Mouse (Mus musculus): ENCODE data around the gene Aqp9.

DNA sequence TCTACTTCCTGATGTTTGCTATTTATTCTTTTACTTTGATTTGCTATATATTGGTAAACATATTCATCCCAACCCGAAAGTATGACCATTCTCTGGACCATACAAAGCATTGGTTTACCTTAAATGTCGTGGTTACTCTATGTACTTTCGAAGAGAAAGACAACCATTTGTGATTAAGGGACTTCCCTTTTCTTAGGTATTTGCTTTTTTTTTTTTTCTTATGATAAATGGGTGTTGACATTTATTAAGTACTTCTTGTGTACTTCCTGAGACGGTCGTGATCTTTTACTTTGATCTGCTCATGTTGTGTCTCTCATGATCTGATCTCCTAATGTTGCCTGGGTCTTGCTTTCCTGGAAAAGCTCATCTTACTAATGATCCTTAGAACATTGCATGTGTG is 30.3 kb upstream of the Aqp9 start:
- TF ChIP-seq CTCF (IDR thresholded peaks at IDR 0.05; ENCODE audit: insufficient read depth, low read depth, low read length), result no peak
- no peak for TF ChIP-seq POLR2A (IDR thresholded peaks at IDR 0.05; ENCODE audit: insufficient read depth, low read depth, low read length)

Data from olfactory bulb, adult 2 months (tissue).